Mouse (Mus musculus): ENCODE measurements around the gene Rhbg. TPM values are rescaled to one million over a fixed set of nuclear protein-coding genes. Genes with fewer than 3 reads are reported as not detected.

Gene Rhbg
- polyA plus RNA-seq, 1 experiment from 2014 or later: 0.26 TPM

GRCm38 (mm10) chr3:88219940-88220339 lies 34.6 kb downstream of the Rhbg start:
- no peak overlapping the region for H3K27ac ChIP-seq (ENCODE audit: low read depth)
- H3K9me3 ChIP-seq (ENCODE audit: control insufficient read depth, low read length): no peaks in the 10 kb centered on the region
- H3K36me3 ChIP-seq (ENCODE audit: control insufficient read depth, insufficient read depth, low read length): no peaks in the 10 kb centered on the region
- H3K4me3 ChIP-seq (ENCODE audit: low read depth, low read length): no peak overlapping the region
- no peak for DNase-seq (ENCODE audit: low spot score)
- peaks cover 68% of the 10 kb centered on the region for H3K27me3 ChIP-seq (replicated peaks; ENCODE audit: control insufficient read depth, insufficient read depth, low read length)
- no peak for ATAC-seq (replicated peaks; ENCODE audit: low FRiP score, low TSS enrichment, low read depth)
- H3K9ac ChIP-seq (ENCODE audit: low read length): no peak overlapping the region
- no peak overlapping the region for H3K4me2 ChIP-seq (ENCODE audit: low read length)
- WGBS: 27% methylated on average over 9 of the region's 9 CpGs
- peaks cover 5% of the 10 kb centered on the region for H3K4me1 ChIP-seq (replicated peaks; ENCODE audit: control insufficient read depth, insufficient read depth, low read length)

GRCm38 (mm10) chr3:88217679-88218078 lies 36.8 kb downstream of the Rhbg start:
- H3K36me3 ChIP-seq (ENCODE audit: control insufficient read depth, insufficient read depth, low read length): no peaks in the 10 kb centered on the region
- no peak for DNase-seq (ENCODE audit: low spot score)
- no peaks in the 10 kb centered on the region for H3K9me3 ChIP-seq (ENCODE audit: control insufficient read depth, low read length)
- H3K4me2 ChIP-seq (ENCODE audit: low read length): no peak overlapping the region
- peaks cover 7% of the 10 kb centered on the region for H3K4me1 ChIP-seq (replicated peaks; ENCODE audit: control insufficient read depth, insufficient read depth, low read length)
- WGBS: 62% methylated on average over 1 of the region's 2 CpGs
- peaks cover 85% of the 10 kb centered on the region for H3K27me3 ChIP-seq (replicated peaks; ENCODE audit: control insufficient read depth, insufficient read depth, low read length)
- ATAC-seq (replicated peaks; ENCODE audit: low FRiP score, low TSS enrichment, low read depth): no peak
- no peak overlapping the region for H3K27ac ChIP-seq (ENCODE audit: low read depth)
- H3K4me3 ChIP-seq (ENCODE audit: low read depth, low read length): no peak overlapping the region
- no peak overlapping the region for H3K9ac ChIP-seq (ENCODE audit: low read length)

DNA sequence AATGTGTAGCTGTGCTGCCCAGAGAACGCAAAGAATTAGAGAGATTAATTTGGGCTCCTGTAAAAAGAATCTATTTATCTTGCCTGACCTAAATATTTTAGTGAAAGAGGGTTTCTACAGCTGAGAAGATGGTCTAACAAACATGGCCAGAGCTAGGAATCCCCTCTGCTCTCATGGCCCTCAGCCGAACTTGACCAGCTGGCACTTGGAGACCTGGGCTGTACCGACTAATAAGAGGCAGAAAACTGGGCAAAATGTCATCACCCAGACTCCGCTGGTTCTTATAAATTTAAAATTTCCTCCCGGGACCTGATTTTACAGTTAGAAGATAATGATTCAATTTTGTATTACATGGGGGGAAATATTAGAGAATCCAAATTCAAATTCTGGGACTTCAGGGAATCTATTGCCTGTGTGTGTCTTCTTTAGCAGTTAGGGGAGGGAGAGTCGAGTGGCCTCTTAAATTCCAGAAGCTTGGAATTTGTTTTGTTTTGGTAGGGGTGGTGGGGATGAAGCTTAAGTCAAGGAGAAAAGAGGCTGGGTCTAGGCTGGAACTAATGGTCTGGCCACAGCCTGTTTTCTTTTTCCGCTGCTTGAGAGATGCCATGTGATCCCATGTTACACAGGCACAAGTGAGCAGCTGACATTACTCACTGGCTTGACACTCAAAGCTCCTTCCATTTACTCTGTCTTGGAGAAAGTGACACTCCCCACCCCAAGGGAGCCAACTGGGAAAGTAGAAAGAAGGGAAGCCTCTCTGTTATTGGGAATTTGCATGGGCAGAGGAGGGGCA lies 37.8 kb downstream of the Rhbg start:
- H3K4me1 ChIP-seq (replicated peaks; ENCODE audit: control insufficient read depth, insufficient read depth, low read length): peaks cover 7% of the 10 kb centered on the region
- H3K4me3 ChIP-seq (ENCODE audit: low read depth, low read length): no peak overlapping the region
- no peaks in the 10 kb centered on the region for H3K36me3 ChIP-seq (ENCODE audit: control insufficient read depth, insufficient read depth, low read length)
- no peak for ATAC-seq (replicated peaks; ENCODE audit: low FRiP score, low TSS enrichment, low read depth)
- no peak overlapping the region for H3K4me2 ChIP-seq (ENCODE audit: low read length)
- H3K27ac ChIP-seq (ENCODE audit: low read depth): no peak overlapping the region
- H3K9ac ChIP-seq (ENCODE audit: low read length): no peak overlapping the region
- peaks cover 87% of the 10 kb centered on the region for H3K27me3 ChIP-seq (replicated peaks; ENCODE audit: control insufficient read depth, insufficient read depth, low read length)
- no peak for DNase-seq (ENCODE audit: low spot score)
- no peaks in the 10 kb centered on the region for H3K9me3 ChIP-seq (ENCODE audit: control insufficient read depth, low read length)
- 12% methylated on average over 7 of the region's 7 CpGs for WGBS

- no peak overlapping the region for H3K4me3 ChIP-seq (ENCODE audit: low read depth, low read length)
- H3K4me2 ChIP-seq (ENCODE audit: low read length): no peak overlapping the region
- 2% methylated on average over 6 of the region's 6 CpGs for WGBS
Measured at GRCm38 (mm10) chr3:88216116-88216515, 38.4 kb downstream of the Rhbg start.

GRCm38 (mm10) chr3:88215553-88216004 lies 38.9 kb downstream of the Rhbg start:
- no peaks in the 10 kb centered on the region for H3K36me3 ChIP-seq (ENCODE audit: control insufficient read depth, insufficient read depth, low read length)
- H3K4me2 ChIP-seq (ENCODE audit: low read length): peak overlapping the region; percentile 27
- H3K9ac ChIP-seq (ENCODE audit: low read length): no peak overlapping the region
- WGBS: 1% methylated on average over 23 of the region's 23 CpGs
- H3K27me3 ChIP-seq (replicated peaks; ENCODE audit: control insufficient read depth, insufficient read depth, low read length): peaks cover 96% of the 10 kb centered on the region
- H3K27ac ChIP-seq (ENCODE audit: low read depth): no peak overlapping the region
- H3K4me1 ChIP-seq (replicated peaks; ENCODE audit: control insufficient read depth, insufficient read depth, low read length): peaks cover 7% of the 10 kb centered on the region
- H3K9me3 ChIP-seq (ENCODE audit: control insufficient read depth, low read length): no peaks in the 10 kb centered on the region
- DNase-seq (ENCODE audit: low spot score) (no peak), ATAC-seq (replicated peaks; ENCODE audit: low FRiP score, low TSS enrichment, low read depth) (no peak)
- peak overlapping the region; percentile 19 for H3K4me3 ChIP-seq (ENCODE audit: low read depth, low read length)

More at GRCm38 (mm10) chr3:88216116-88216515, 38.4 kb downstream of the Rhbg start:
- Histone ChIP-seq H3K9ac (ENCODE audit: low read length) (no peak overlapping the region), H3K4me1 (replicated peaks; ENCODE audit: control insufficient read depth, insufficient read depth, low read length) (peaks cover 7% of the 10 kb centered on the region), H3K27me3 (replicated peaks; ENCODE audit: control insufficient read depth, insufficient read depth, low read length) (peaks cover 91% of the 10 kb centered on the region), H3K36me3 (ENCODE audit: control insufficient read depth, insufficient read depth, low read length) (no peaks in the 10 kb centered on the region), H3K9me3 (ENCODE audit: control insufficient read depth, low read length) (no peaks in the 10 kb centered on the region), H3K27ac (ENCODE audit: low read depth) (no peak overlapping the region)
- no peak for ATAC-seq (replicated peaks; ENCODE audit: low FRiP score, low TSS enrichment, low read depth)
- DNase-seq (ENCODE audit: low spot score): no peak

DNA sequence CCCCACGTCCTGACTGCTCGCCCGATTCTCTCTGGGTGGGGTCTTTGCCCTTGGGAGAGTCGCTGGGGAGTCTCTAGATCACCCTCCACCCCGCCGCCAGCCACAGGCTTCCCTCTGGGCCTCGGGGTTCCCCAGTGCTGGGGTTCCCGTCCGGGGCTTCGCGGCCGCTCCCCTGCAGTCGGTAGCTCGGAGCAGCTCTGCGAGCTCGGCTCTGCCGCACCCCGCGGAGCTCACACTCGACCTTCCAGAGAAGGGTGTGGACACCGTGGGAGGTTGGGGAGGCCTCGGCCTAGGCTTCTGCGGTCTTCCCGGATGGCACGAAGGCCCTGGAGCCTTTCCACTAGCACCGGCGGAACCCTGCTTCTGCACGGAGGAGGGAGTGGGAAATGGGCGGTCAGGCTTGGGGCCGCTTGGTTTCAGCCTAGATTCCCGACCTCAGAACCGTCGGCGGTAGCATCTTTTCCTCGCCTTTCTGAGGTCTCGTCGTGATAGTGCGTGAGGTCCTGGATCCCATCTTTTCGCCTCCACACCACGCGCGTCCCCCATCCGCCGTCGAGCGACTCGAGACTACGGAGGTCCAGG lies 39.4 kb downstream of the Rhbg start:
- H3K27ac ChIP-seq (ENCODE audit: low read depth): no peak overlapping the region
- no peak for DNase-seq (ENCODE audit: low spot score)
- under 1% methylated on average over 48 of the region's 48 CpGs for WGBS
- H3K36me3 ChIP-seq (ENCODE audit: control insufficient read depth, insufficient read depth, low read length): no peaks in the 10 kb centered on the region
- ATAC-seq (replicated peaks; ENCODE audit: low FRiP score, low TSS enrichment, low read depth): no peak
- H3K4me1 ChIP-seq (replicated peaks; ENCODE audit: control insufficient read depth, insufficient read depth, low read length): peaks cover 7% of the 10 kb centered on the region
- no peak overlapping the region for H3K9ac ChIP-seq (ENCODE audit: low read length)
- H3K4me2 ChIP-seq (ENCODE audit: low read length): peak overlapping the region; percentile 27
- H3K27me3 ChIP-seq (replicated peaks; ENCODE audit: control insufficient read depth, insufficient read depth, low read length): peaks cover 97% of the 10 kb centered on the region
- peak overlapping the region; percentile 19 for H3K4me3 ChIP-seq (ENCODE audit: low read depth, low read length)
- H3K9me3 ChIP-seq (ENCODE audit: control insufficient read depth, low read length): no peaks in the 10 kb centered on the region

- Histone ChIP-seq H3K4me1 (replicated peaks; ENCODE audit: control insufficient read depth, insufficient read depth, low read length) (peaks cover 7% of the 10 kb centered on the region), H3K36me3 (ENCODE audit: control insufficient read depth, insufficient read depth, low read length) (no peaks in the 10 kb centered on the region), H3K4me3 (ENCODE audit: low read depth, low read length) (no peak overlapping the region), H3K27me3 (replicated peaks; ENCODE audit: control insufficient read depth, insufficient read depth, low read length) (peaks cover 97% of the 10 kb centered on the region), H3K9me3 (ENCODE audit: control insufficient read depth, low read length) (no peaks in the 10 kb centered on the region), H3K9ac (ENCODE audit: low read length) (no peak overlapping the region), H3K4me2 (ENCODE audit: low read length) (no peak overlapping the region), H3K27ac (ENCODE audit: low read depth) (no peak overlapping the region)
- WGBS: 3% methylated on average over 37 of the region's 42 CpGs
- DNase-seq (ENCODE audit: low spot score): no peak
- no peak for ATAC-seq (replicated peaks; ENCODE audit: low FRiP score, low TSS enrichment, low read depth)
Measured at GRCm38 (mm10) chr3:88214197-88214938, 40.1 kb downstream of the Rhbg start.

GRCm38 (mm10) chr3:88213019-88213418 lies 41.5 kb downstream of the Rhbg start:
- H3K4me1 ChIP-seq (replicated peaks; ENCODE audit: control insufficient read depth, insufficient read depth, low read length): peaks cover 7% of the 10 kb centered on the region
- H3K4me2 ChIP-seq (ENCODE audit: low read length): no peak overlapping the region
- H3K27me3 ChIP-seq (replicated peaks; ENCODE audit: control insufficient read depth, insufficient read depth, low read length): peaks cover 98% of the 10 kb centered on the region
- no peak overlapping the region for H3K4me3 ChIP-seq (ENCODE audit: low read depth, low read length)
- no peaks in the 10 kb centered on the region for H3K36me3 ChIP-seq (ENCODE audit: control insufficient read depth, insufficient read depth, low read length)
- DNase-seq (ENCODE audit: low spot score): no peak
- no peak for ATAC-seq (replicated peaks; ENCODE audit: low FRiP score, low TSS enrichment, low read depth)
- H3K9me3 ChIP-seq (ENCODE audit: control insufficient read depth, low read length): no peaks in the 10 kb centered on the region
- no peak overlapping the region for H3K9ac ChIP-seq (ENCODE audit: low read length)
- no peak overlapping the region for H3K27ac ChIP-seq (ENCODE audit: low read depth)
- WGBS: 7% methylated on average over 2 of the region's 2 CpGs

Measured in intestine, embryonic 14.5 days (tissue).